Mouse (Mus musculus) liver, adult 2 months (tissue): Measurements from ENCODE around the gene Slc35b2. TPM values are rescaled to one million over a fixed set of nuclear protein-coding genes. Genes with fewer than 3 reads are reported as not detected.

Experiments
- DNase-seq: peaks from one replicate; pipeline ENCODE4 v3.0.0-alpha.2; 2011; ENCODE audit warnings: low read depth, low spot score; ENCODE audit errors: extremely low read depth
- H3K27ac ChIP-seq: fragments of 200-500 bp; replicated peaks from 2 replicates; pipeline ENCODE4 v1.5.1; 2012; ENCODE audit warnings: low read depth, mild to moderate bottlenecking, control low read depth, inconsistent platforms, low read length; ENCODE audit not compliant: insufficient read depth
- H3K27me3 ChIP-seq: fragments of 200-500 bp; 2 replicates; pipeline ENCODE4 v1.6.1; 2012; ENCODE audit warnings: mild to moderate bottlenecking, moderate library complexity, low read length, inconsistent platforms; ENCODE audit not compliant: control insufficient read depth, insufficient read depth
- H3K36me3 ChIP-seq: fragments of 200-500 bp; 2 replicates; pipeline ENCODE4 v1.6.1; 2012; ENCODE audit warnings: low read length, inconsistent platforms; ENCODE audit not compliant: control insufficient read depth, insufficient read depth
- H3K4me1 ChIP-seq: fragments of 200-500 bp; 2 replicates; pipeline ENCODE4 v1.6.1; 2011; ENCODE audit warnings: low read length; ENCODE audit not compliant: control insufficient read depth, insufficient read depth
- H3K4me3 ChIP-seq: fragments of 200-500 bp; 2 replicates; pipeline ENCODE4 v1.5.1; 2011; ENCODE audit warnings: low read depth, mild to moderate bottlenecking, control low read depth, low read length, moderate library complexity; ENCODE audit not compliant: insufficient read depth
- H3K79me2 ChIP-seq: fragments of 200-500 bp; 2 replicates; pipeline ENCODE4 v1.6.1; 2012; ENCODE audit warnings: inconsistent platforms, mild to moderate bottlenecking, low read length, moderate library complexity; ENCODE audit not compliant: control insufficient read depth, insufficient read depth
- H3K9ac ChIP-seq: fragments of 200-500 bp; 2 replicates; pipeline ENCODE4 v1.6.1; 2012; ENCODE audit warnings: low read depth, mild to moderate bottlenecking, control low read depth, inconsistent platforms, low read length
- CTCF ChIP-seq: fragments of 200-500 bp; IDR thresholded peaks from 2 replicates; pipeline ENCODE4 v1.5.1; 2011; ENCODE audit warnings: low read depth, low read length, control low read depth
- POLR2A ChIP-seq: fragments of 200-500 bp; IDR thresholded peaks from 2 replicates; pipeline ENCODE4 v1.6.1; 2011; ENCODE audit warnings: low read length, control low read depth; ENCODE audit not compliant: insufficient read depth; ENCODE audit errors: extremely low read depth
- WGBS: fragments of 180-500 bp; shearing (Covaris S2); methylation state at CpG from one replicate; pipeline ENCODE4 v1.1.7; 2018; 5-methylcytosine and 5-hydroxymethylcytosine counted together
- polyA plus RNA-seq: library from polyadenylated mRNA; depleted of rRNA; stranded (reverse); fragments of >200 nt; gene quantifications from 2 replicates; pipeline ENCODE4 v1.2.3, GENCODE M21; 2012
- total RNA-seq: library from RNA; depleted of rRNA; stranded (reverse); fragments of >200 nt; gene quantifications from 2 replicates; pipeline ENCODE4 v1.2.3, GENCODE M21; 2014

Slc35b2 gene
- total and polyA plus RNA-seq, 2 experiments: 45.9 to 69.7 TPM

DNA sequence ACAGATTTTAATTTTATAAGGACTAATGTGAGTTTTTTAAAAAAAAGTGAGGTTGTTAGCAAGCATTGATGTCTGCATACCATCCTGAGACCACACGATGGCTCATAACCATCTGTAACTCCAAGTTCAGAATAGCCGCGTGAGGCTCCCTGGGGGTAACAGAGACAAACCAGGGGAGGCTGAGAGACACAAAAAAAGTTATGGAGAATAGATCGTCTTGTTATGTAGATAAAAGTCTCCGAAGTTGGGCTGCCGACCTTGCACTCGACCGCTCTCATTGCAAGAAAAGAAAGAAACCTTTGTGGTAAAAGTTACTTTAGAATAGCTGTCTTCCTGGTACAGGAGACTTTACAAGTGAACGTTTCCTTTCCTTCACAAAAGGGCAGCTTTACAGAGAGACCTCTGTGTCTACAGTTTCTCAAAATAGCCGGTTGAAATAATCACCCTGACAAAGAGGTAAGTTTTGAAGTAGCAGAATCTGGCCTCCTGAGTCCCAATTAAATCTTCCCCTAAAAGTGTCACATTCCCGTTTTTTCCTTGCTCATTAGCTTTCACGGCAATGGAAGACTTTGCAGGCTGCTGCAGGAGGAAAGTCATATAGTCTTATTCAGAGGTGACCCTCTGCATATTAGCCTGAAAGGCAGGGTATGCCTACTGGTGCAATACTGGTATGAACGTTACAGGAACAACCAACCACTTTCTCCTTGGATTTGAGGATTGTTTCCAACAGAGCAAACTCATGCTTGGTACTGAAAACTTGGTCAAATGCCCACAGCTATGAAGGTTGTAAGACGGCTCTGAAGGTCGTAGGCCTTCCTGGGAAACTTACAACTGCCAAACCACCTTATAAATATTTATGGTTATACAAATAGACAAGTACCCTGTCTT, 43.6 kb downstream of the Slc35b2 start:
- H3K79me2 ChIP-seq: no peaks in the 10 kb centered on the region
- no peaks in the 10 kb centered on the region for H3K27me3 ChIP-seq
- no peak for TF ChIP-seq CTCF
- no peak for TF ChIP-seq POLR2A
- no peak overlapping the region for H3K27ac ChIP-seq
- H3K4me1 ChIP-seq: peaks cover 3% of the 10 kb centered on the region; the same call in 1 of the 2 replicates
- no peak for DNase-seq
- WGBS: 89% methylated on average over 15 of the region's 15 CpGs
- H3K9ac ChIP-seq: no peak overlapping the region
- no peaks in the 10 kb centered on the region for H3K36me3 ChIP-seq
- no peak overlapping the region for H3K4me3 ChIP-seq

DNA sequence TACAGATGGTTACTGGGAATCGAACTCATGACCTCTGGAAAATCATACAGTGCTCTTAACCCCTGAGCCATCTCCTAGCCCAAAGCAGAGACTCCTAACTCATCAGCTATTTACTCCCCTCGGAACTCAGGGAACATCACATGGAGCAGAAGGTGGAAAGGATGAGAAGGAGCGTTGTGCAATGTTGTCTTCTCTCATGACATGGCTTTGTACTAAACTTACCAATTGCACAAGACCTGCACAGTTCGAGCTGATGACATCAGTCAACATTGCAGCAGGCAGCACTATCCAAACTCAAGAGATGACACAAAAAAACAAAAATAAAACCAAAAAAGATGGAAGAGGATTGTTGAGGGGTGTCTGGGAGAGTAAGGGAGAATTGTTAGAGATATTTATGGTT, 44.7 kb downstream of the Slc35b2 start:
- WGBS: 25% methylated on average over 4 of the region's 4 CpGs
- H3K79me2 ChIP-seq: no peaks in the 10 kb centered on the region
- H3K27ac ChIP-seq: peak overlapping the region; percentile 58
- H3K36me3 ChIP-seq: no peaks in the 10 kb centered on the region
- TF ChIP-seq POLR2A (no peak), CTCF (no peak)
- H3K4me3 ChIP-seq: no peak overlapping the region
- peaks cover 4% of the 10 kb centered on the region for H3K4me1 ChIP-seq
- peak; percentile 99 for DNase-seq
- no peak overlapping the region for H3K9ac ChIP-seq
- no peaks in the 10 kb centered on the region for H3K27me3 ChIP-seq

DNA sequence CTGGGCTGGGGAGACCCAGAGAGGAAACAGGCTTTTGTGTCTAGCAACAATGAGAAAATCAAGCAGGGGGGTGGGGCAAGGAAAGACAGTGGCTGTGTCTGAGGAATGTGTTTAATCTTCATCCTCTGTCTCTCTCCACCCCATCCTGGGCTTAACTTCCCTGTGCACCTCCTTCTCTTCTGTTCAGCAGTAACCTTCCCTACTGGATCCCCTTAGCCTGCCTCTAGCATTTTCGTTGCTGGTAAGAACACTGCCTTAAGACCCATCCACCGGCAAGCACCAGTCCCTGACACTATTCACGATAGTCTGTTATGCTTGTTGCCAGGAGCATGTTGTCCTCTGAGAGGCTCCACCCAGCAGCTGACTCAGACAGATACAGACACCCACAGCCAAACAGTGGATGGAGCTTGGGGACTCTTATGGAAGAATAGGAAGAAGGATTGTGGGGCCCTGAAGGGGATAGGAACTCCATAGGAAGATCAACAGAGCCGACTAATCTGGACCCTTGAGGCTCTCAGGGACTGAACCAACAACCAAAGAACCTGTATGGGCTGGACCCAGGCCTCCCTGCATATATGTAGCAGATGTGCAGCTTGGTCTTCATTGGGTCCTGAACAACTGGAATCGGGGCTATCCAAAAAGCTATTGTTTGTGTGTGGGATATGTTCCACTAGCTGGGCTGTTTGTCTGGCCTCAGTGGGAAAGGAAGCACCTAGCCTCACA, 46.6 kb downstream of the Slc35b2 start:
- no peak for TF ChIP-seq POLR2A
- TF ChIP-seq CTCF: no peak
- 50% methylated on average over 5 of the region's 5 CpGs for WGBS
- Histone ChIP-seq H3K4me1 (peaks cover 4% of the 10 kb centered on the region), H3K9ac (no peak overlapping the region), H3K27ac (0 out of 2 replicates have a peak overlapping the region, but pooled peaks have one; percentile 2), H3K36me3 (no peaks in the 10 kb centered on the region), H3K27me3 (no peaks in the 10 kb centered on the region), H3K4me3 (no peak overlapping the region), H3K79me2 (no peaks in the 10 kb centered on the region)
- DNase-seq: no peak

DNA sequence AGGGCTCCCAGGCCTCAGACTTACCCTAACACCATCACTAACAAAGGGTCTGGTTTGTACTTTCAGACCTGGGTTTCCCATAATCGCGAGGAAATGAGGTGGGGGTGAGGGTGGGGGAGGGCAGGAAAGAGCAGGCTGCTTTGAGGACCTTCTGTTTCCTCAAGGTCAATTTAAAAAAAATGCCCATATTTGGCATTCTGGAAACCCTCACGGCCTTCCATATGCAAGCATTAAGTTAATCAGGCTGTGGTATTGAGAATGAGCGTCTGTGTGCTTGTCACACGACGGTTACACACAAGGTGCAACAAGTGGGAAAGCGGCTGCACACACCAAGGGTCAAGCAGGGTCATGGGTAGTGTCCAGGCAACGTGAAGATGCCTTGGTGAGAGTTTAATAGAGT, 48.3 kb downstream of the Slc35b2 start:
- H3K4me3 ChIP-seq: no peak overlapping the region
- 80% methylated on average over 8 of the region's 8 CpGs for WGBS
- TF ChIP-seq POLR2A (no peak), CTCF (no peak)
- H3K27me3 ChIP-seq: no peaks in the 10 kb centered on the region
- H3K9ac ChIP-seq: no peak overlapping the region
- DNase-seq: no peak
- no peaks in the 10 kb centered on the region for H3K36me3 ChIP-seq
- H3K79me2 ChIP-seq: no peaks in the 10 kb centered on the region
- H3K4me1 ChIP-seq: peaks cover 4% of the 10 kb centered on the region
- 0 out of 2 replicates have a peak overlapping the region, but pooled peaks have one; percentile 2 for H3K27ac ChIP-seq

DNA sequence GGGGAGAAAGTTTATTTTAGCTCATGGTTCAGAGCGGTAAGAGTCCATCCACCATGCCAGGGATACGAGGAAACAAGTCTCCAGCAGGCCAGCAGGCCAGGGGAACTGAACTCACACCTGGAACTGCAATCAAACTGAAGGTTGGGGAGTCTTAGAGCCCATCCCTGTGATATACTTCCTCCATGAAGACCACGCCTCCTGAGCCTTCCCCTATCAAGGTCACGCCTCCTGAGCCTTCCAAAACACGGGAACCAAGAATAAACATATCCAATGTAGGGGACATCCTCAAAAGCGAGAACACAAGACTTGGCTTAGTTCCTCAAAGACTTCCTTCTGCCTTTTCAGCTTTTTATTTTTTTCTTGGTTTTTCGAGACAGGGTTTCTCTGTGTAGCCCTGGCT, 49.2 kb downstream of the Slc35b2 start:
- peak; percentile 46 for DNase-seq
- WGBS: 77% methylated on average over 7 of the region's 7 CpGs
- Histone ChIP-seq H3K27me3 (no peaks in the 10 kb centered on the region), H3K9ac (no peak overlapping the region), H3K4me3 (no peak overlapping the region), H3K27ac (no peak overlapping the region), H3K4me1 (peaks cover 4% of the 10 kb centered on the region), H3K79me2 (no peaks in the 10 kb centered on the region), H3K36me3 (no peaks in the 10 kb centered on the region)
- TF ChIP-seq POLR2A (no peak), CTCF (no peak)
